Mouse (Mus musculus) mouse trophoblast stem cell (cell line): ENCODE results near the gene Olfr816.
"Not testable (repeated sequence)": the region's sequence is repeated elsewhere in the genome, so short reads cannot be mapped to it uniquely, and the experiment has no call there.

Experiments used
- in situ Hi-C, 2 experiments: fragments of 300-500 bp; cut with MseI, MboI; formaldehyde crosslinking; loops; 2 replicates in 1 of 2; 3 replicates in 1 of 2; pipeline ENCODE4 v1.15.1; 2025

Gene Olfr816

DNA sequence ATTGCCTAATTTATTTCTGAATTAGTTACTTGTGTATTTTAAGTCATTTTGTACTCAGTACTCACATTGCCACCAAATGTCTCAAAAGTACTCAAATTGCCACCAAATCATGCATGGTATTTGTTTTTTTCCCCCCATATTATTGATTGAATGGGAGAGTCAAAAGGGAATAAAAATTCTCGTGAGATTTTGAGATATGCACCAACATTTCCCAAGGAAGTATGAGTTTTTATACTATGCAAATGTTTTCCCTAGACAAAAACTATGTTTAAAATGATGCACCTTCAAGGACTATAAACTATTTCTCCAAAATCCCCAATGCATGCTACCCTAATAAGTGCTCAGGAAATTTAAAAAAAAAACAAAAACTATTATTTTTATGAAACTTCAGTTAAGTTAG is at the start of gene Olfr816:
Gene Olfr816 (minus strand): TSS at position 101 of the 400 bp plus-strand sequence.
- in situ Hi-C loops = no loop called here

DNA sequence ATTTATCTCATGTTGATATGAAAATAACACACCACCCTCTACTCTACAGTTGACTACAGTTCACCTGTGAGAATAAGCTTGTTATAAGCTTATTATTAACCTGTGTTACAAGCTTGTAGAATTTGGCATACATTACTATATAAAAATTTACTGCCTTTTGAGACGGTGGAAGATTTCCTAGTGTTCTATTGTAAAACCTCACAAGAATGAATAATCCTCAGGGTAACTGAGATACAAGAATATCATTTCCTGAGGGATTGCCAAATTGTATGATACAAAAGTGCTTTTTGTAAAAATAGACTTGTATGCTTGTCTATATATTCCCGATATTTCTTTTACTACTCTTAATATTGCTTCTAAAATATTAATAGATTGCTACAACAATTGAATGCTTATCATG is 33.6 kb upstream of the Olfr816 start, which contains the start of gene Olfr818:
Gene Olfr818 (minus strand): TSS at position 101 of the 400 bp plus-strand sequence.
- in situ Hi-C loops = no loop called here

GRCm38 (mm10) chr10:129905767-129906166 is 9.6 kb downstream of the Olfr816 start, which contains the start of gene Olfr815:
Olfr815 (minus strand) TSS chr10:129905867.
- in situ Hi-C loops = not testable (repeated sequence)

DNA sequence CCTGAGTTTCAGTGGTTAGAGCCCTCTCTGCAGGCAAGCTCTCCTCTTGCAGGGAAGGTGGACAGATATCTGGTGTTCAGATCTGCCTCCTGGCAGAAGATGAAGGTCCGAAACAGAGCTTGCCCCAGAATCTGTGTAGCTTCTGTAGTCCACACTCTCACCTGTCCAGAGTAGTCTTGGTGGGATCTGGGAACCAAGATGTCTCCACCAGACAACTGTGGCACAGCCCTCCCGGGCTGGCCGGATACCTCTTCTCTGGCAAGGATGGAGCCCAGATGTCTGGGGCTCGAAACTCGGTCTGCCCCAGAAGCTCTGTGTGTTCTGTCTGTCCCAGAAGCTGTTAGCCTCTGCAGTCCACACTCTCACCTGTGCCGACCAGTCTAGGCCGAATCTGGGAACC is 29.5 kb downstream of the Olfr816 start:
- in situ Hi-C loops = no loop called here

- in situ Hi-C loops = not testable (repeated sequence)
These were observed 29.9 kb downstream of the Olfr816 start for GRCm38 (mm10) chr10:129885496-129885895.

GRCm38 (mm10) chr10:129879751-129880150 is 35.6 kb downstream of the Olfr816 start, which contains the start of gene Olfr814:
Olfr814 (minus strand) TSS chr10:129879851.
- in situ Hi-C loops = not testable (repeated sequence)
